Mouse (Mus musculus): ENCODE data around the gene Pnldc1.
A peak's percentile ranks its signal among the peaks of the same experiment; 100 is the strongest.
"Not testable (repeated sequence)": the region's sequence is repeated elsewhere in the genome, so short reads cannot be mapped to it uniquely, and the experiment has no call there.

Gene Pnldc1

GRCm38 (mm10) chr17:12905810-12906209, 4.2 kb downstream of the Pnldc1 start:
- DNase-seq, result no peak

- DNase-seq, result no peak
These were observed 5.7 kb downstream of the Pnldc1 start for GRCm38 (mm10) chr17:12904349-12904748.

GRCm38 (mm10) chr17:12903372-12904333, 6.4 kb downstream of the Pnldc1 start:
- no peak for DNase-seq

GRCm38 (mm10) chr17:12902291-12902690, 7.7 kb downstream of the Pnldc1 start:
- DNase-seq, result no peak

- DNase-seq, result not testable (repeated sequence)
These were observed 11.4 kb downstream of the Pnldc1 start for GRCm38 (mm10) chr17:12898607-12899006.

- DNase-seq, result no peak
These were observed 12.4 kb downstream of the Pnldc1 start for GRCm38 (mm10) chr17:12897674-12898073.

GRCm38 (mm10) chr17:12892033-12892432, 18.0 kb downstream of the Pnldc1 start:
- no peak for DNase-seq

GRCm38 (mm10) chr17:12891054-12891453, 19.0 kb downstream of the Pnldc1 start:
- DNase-seq, result no peak

- no peak for DNase-seq
These were observed 22.8 kb downstream of the Pnldc1 start for GRCm38 (mm10) chr17:12887021-12887775.

- DNase-seq, result peak in 1 of 2 experiments; percentile 21
These were observed 23.4 kb downstream of the Pnldc1 start for GRCm38 (mm10) chr17:12886620-12887019.

- no peak for DNase-seq
These were observed 28.8 kb downstream of the Pnldc1 start for GRCm38 (mm10) chr17:12881216-12881615.

- DNase-seq, result peak; percentile 82 to 84
These were observed 29.9 kb downstream of the Pnldc1 start for GRCm38 (mm10) chr17:12880178-12880577.

- no peak for DNase-seq
These were observed 34.3 kb downstream of the Pnldc1 start, which contains the start of gene Mrgprh for GRCm38 (mm10) chr17:12875734-12876133. TSS of gene Mrgprh (plus strand) at chr17:12876034.

- DNase-seq, result no peak
These were observed 37.6 kb downstream of the Pnldc1 start for GRCm38 (mm10) chr17:12872275-12873028.

- no peak for DNase-seq
These were observed 41.4 kb downstream of the Pnldc1 start for GRCm38 (mm10) chr17:12868640-12869039.

- DNase-seq, result no peak
These were observed 42.0 kb downstream of the Pnldc1 start, which contains the start of gene Mas1 for GRCm38 (mm10) chr17:12868043-12868442. TSS of gene Mas1 (minus strand) at chr17:12868143.

GRCm38 (mm10) chr17:12866853-12867252, 43.2 kb downstream of the Pnldc1 start:
- DNase-seq, result no peak

- no peak for DNase-seq
These were observed 44.6 kb downstream of the Pnldc1 start for GRCm38 (mm10) chr17:12865407-12865806.

GRCm38 (mm10) chr17:12864111-12864510, 45.9 kb downstream of the Pnldc1 start:
- DNase-seq, result no peak

- DNase-seq, result no peak
These were observed 51.0 kb downstream of the Pnldc1 start for GRCm38 (mm10) chr17:12859006-12859520.

GRCm38 (mm10) chr17:12858072-12858471, 52.0 kb downstream of the Pnldc1 start:
- DNase-seq, result peak in 1 of 2 experiments; percentile 9

- DNase-seq, result no peak
These were observed 52.6 kb downstream of the Pnldc1 start for GRCm38 (mm10) chr17:12857395-12857794.

Data from B cell, adult 2 months (primary cell).